Mouse (Mus musculus): ENCODE results near the gene Acox3. TPM values are rescaled to one million over a fixed set of nuclear protein-coding genes. Genes with fewer than 3 reads are reported as not detected.
A peak's percentile ranks its signal among the peaks of the same experiment; 100 is the strongest.

Acox3 gene
- polyA plus RNA-seq, 1 experiment from 2014 or later, result 15.0 TPM

DNA sequence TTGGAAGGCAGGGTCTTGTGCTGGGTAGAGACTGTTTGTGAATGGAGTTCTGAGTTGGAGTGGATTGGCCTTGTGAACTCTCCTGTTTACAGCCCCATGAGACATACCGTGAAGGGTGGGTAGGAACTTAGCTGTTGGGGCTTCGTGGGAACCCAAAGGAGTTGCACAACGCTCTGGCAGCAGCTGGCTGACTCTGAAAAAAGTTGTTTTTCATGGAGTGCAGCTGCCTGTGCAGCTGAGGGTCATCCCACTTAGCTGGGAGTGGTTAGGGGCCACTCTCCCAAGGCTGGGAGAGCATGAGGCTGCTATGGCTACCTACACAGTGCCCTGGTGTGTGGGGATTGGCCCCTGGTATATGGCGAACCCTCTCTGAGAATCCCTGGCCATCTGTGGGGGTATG, 64.7 kb downstream of the Acox3 start:
- peak; percentile 34 for DNase-seq (ENCODE audit: low spot score)
- no peak overlapping the region for H3K27ac ChIP-seq
- ATAC-seq (replicated peaks; ENCODE audit: low FRiP score, low read depth), result peak; percentile 59; the same call in 1 of the 2 replicates

DNA sequence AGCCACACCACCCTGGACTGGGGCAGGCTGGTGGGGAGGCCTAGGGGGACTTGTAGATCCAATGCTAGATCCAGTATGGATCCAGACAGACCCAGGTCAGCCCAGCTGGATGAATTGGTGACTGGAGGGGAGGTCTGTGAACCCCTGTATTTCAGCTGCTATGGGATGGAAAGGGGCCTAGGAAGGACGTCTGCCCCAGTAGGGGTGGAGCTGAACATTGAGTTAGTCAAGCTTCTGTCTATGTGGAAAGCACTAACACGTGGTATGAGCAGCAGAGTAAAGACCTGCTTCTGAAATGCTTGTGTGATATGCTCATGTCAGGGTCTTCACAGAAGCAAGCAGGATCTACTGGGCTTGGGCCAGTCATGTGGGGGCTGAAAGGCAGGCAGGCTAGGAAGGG, 65.4 kb downstream of the Acox3 start:
- no peaks in the 10 kb centered on the region; the same call in none of the 2 replicates for H3K4me1 ChIP-seq (replicated peaks; ENCODE audit: insufficient read depth, low read length)
- H3K9ac ChIP-seq (ENCODE audit: low read depth, low read length), result no peak overlapping the region
- no peaks in the 10 kb centered on the region for H3K9me3 ChIP-seq (replicated peaks; ENCODE audit: low read length)
- no peaks in the 10 kb centered on the region for H3K36me3 ChIP-seq (ENCODE audit: insufficient read depth, low read length)
- no peak overlapping the region for H3K27ac ChIP-seq
- H3K4me2 ChIP-seq (ENCODE audit: low read length), result no peak overlapping the region
- TF ChIP-seq CTCF (IDR thresholded peaks at IDR 0.05; ENCODE audit: low read depth), result no peak
- 71% methylated on average over 2 of the region's 2 CpGs for WGBS
- no peak overlapping the region for H3K4me3 ChIP-seq (replicated peaks; ENCODE audit: low read depth, low read length)
- DNase-seq (ENCODE audit: low spot score) (no peak), ATAC-seq (replicated peaks; ENCODE audit: low FRiP score, low read depth) (no peak)
- no peaks in the 10 kb centered on the region for H3K27me3 ChIP-seq (ENCODE audit: insufficient read depth, low read length)

More for the DNA sequence above, 64.7 kb downstream of the Acox3 start:
- no peaks in the 10 kb centered on the region for H3K9me3 ChIP-seq (replicated peaks; ENCODE audit: low read length)
- H3K27me3 ChIP-seq (ENCODE audit: insufficient read depth, low read length), result no peaks in the 10 kb centered on the region
- H3K36me3 ChIP-seq (ENCODE audit: insufficient read depth, low read length), result no peaks in the 10 kb centered on the region
- no peaks in the 10 kb centered on the region; the same call in none of the 2 replicates for H3K4me1 ChIP-seq (replicated peaks; ENCODE audit: insufficient read depth, low read length)
- TF ChIP-seq CTCF (IDR thresholded peaks at IDR 0.05; ENCODE audit: low read depth), result no peak
- WGBS, result 42% methylated on average over 4 of the region's 4 CpGs
- H3K4me3 ChIP-seq (replicated peaks; ENCODE audit: low read depth, low read length), result no peak overlapping the region
- no peak overlapping the region for H3K9ac ChIP-seq (ENCODE audit: low read depth, low read length)
- no peak overlapping the region for H3K4me2 ChIP-seq (ENCODE audit: low read length)

DNA sequence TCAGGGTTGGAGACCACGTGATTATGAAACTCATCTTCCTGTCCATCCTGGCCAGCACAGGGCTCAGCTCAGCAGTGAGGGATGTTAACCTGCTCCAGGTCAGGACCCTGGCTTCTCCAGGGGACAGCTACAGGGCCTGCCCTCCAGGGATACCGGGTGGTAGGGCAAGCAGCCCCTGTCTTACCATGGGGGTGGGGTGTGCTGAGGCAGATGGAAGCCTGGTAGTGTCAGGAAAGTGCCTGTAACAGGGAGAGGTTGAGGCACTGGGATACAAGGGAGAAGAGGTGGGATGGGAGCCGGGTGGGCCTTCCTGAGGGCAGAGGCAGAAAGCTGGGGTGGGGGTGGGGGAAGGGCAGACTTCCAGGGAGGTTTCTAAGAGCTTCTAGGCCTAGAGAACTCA, 69.5 kb downstream of the Acox3 start:
- DNase-seq (ENCODE audit: low spot score) (no peak), ATAC-seq (replicated peaks; ENCODE audit: low FRiP score, low read depth) (no peak)
- 80% methylated on average over 3 of the region's 3 CpGs for WGBS

DNA sequence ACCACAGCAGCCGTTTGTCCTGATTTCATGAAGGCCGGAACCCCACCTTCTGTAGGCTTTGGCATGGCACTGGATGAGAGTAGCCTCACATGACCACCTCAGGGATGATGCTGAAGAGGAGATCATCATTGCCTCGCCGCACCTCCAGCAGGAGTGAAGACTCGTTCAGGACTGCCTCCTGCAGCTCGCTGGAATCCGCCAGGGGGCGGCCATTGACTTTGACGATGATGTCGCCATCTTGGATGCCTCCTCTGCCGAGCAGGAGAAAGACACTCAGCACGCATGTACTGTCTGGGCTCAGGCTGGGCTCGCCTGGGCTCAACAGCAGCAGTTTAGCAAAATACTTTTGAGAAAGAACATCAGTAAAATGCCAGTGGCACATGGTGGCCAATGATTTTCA, 70.0 kb downstream of the Acox3 start:
- DNase-seq (ENCODE audit: low spot score) (no peak), ATAC-seq (replicated peaks; ENCODE audit: low FRiP score, low read depth) (no peak)
- H3K9ac ChIP-seq (ENCODE audit: low read depth, low read length), result no peak overlapping the region
- H3K36me3 ChIP-seq (ENCODE audit: insufficient read depth, low read length), result no peaks in the 10 kb centered on the region
- H3K27ac ChIP-seq, result no peak overlapping the region
- no peaks in the 10 kb centered on the region for H3K27me3 ChIP-seq (ENCODE audit: insufficient read depth, low read length)
- no peak overlapping the region for H3K4me3 ChIP-seq (replicated peaks; ENCODE audit: low read depth, low read length)
- no peaks in the 10 kb centered on the region; the same call in 1 of the 2 replicates for H3K4me1 ChIP-seq (replicated peaks; ENCODE audit: insufficient read depth, low read length)
- TF ChIP-seq CTCF (IDR thresholded peaks at IDR 0.05; ENCODE audit: low read depth), result no peak
- 90% methylated on average over 13 of the region's 13 CpGs for WGBS
- H3K4me2 ChIP-seq (ENCODE audit: low read length), result no peak overlapping the region
- H3K9me3 ChIP-seq (replicated peaks; ENCODE audit: low read length), result no peaks in the 10 kb centered on the region

More for the DNA sequence above, 69.5 kb downstream of the Acox3 start:
- H3K36me3 ChIP-seq (ENCODE audit: insufficient read depth, low read length), result no peaks in the 10 kb centered on the region
- H3K4me3 ChIP-seq (replicated peaks; ENCODE audit: low read depth, low read length), result no peak overlapping the region
- H3K4me2 ChIP-seq (ENCODE audit: low read length), result no peak overlapping the region
- no peak overlapping the region for H3K27ac ChIP-seq
- no peaks in the 10 kb centered on the region; the same call in none of the 2 replicates for H3K4me1 ChIP-seq (replicated peaks; ENCODE audit: insufficient read depth, low read length)
- H3K9me3 ChIP-seq (replicated peaks; ENCODE audit: low read length), result no peaks in the 10 kb centered on the region
- no peak for TF ChIP-seq CTCF (IDR thresholded peaks at IDR 0.05; ENCODE audit: low read depth)
- H3K27me3 ChIP-seq (ENCODE audit: insufficient read depth, low read length), result no peaks in the 10 kb centered on the region
- H3K9ac ChIP-seq (ENCODE audit: low read depth, low read length), result no peak overlapping the region

DNA sequence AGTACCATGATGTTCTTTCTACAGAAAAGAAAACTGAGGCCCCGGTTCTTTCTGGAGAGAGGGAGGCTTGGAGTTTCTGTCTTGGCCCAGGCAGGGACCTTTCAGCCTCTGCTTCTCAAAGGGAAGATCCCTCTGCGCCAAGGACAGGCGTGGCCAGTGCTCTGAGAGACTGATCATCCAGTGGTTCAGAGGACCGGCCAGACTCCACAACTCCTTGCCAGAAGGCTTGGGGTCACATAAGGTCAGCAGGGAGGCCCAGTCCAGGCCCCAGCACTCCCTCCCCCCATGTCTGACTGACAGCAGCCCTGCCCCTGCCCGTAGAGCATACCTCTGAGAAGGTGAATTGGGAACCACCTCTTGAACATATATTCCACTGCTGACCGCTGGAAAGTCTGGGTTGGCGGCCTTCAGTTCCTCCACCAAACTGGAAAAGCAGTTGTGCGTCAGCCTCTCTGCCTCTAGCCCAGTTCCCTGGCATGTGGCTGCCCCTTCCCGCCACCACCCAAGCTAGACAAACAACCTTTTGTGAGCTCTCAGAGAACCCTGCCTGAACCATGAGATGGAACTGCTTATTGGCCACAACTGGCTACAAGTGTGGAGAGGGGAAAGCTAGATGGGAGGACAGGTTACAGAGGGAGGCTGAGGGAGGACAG, 71.0 kb downstream of the Acox3 start:
- Histone ChIP-seq H3K4me1 (replicated peaks; ENCODE audit: insufficient read depth, low read length) (no peaks in the 10 kb centered on the region), H3K4me3 (replicated peaks; ENCODE audit: low read depth, low read length) (no peak overlapping the region), H3K9me3 (replicated peaks; ENCODE audit: low read length) (no peaks in the 10 kb centered on the region), H3K9ac (ENCODE audit: low read depth, low read length) (no peak overlapping the region), H3K36me3 (ENCODE audit: insufficient read depth, low read length) (no peaks in the 10 kb centered on the region), H3K4me2 (ENCODE audit: low read length) (no peak overlapping the region), H3K27me3 (ENCODE audit: insufficient read depth, low read length) (no peaks in the 10 kb centered on the region), H3K27ac (no peak overlapping the region)
- DNase-seq (ENCODE audit: low spot score) (no peak), ATAC-seq (replicated peaks; ENCODE audit: low FRiP score, low read depth) (no peak)
- 75% methylated on average over 9 of the region's 9 CpGs for WGBS
- no peak for TF ChIP-seq CTCF (IDR thresholded peaks at IDR 0.05; ENCODE audit: low read depth)

DNA sequence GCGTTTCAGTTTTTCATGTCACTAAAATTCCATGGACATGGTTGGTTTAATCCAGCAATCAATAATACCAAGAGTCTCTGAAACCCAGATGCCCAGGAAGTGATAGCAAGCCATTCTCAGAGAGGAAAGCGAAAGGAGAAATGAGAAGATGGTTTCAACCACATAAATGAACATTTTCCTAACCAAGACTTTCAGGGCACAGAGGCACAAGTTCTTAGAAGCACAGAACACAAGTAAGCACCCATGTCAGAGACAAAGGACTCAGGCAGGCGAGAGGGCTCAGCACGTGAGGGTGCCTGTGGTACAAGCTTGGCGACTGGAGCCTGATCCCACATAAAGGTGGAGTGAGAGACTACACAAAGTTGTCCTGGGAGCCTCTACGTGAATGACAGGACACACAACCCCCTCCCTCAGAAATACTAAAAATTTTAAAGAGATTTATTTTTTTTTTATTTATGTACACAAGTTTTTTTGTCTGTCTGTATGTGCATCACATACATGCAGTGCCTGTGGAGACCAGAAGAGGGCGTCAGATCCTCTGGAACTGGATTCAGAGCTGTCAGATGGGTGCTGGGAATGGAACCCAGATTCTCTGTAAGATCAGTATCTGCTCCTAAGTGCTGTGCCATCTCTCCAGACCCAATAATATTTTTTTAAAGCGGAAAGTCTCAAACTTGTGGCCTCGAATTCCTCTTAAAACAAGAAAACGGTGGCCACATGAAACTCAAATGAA, 73.1 kb downstream of the Acox3 start:
- ATAC-seq (replicated peaks; ENCODE audit: low FRiP score, low read depth), result no peak
- H3K27ac ChIP-seq, result no peak overlapping the region
- WGBS, result 91% methylated on average over 10 of the region's 10 CpGs
- no peak overlapping the region for H3K9ac ChIP-seq (ENCODE audit: low read depth, low read length)
- no peak for DNase-seq (ENCODE audit: low spot score)
- no peak for TF ChIP-seq CTCF (IDR thresholded peaks at IDR 0.05; ENCODE audit: low read depth)
- no peaks in the 10 kb centered on the region for H3K27me3 ChIP-seq (ENCODE audit: insufficient read depth, low read length)
- no peaks in the 10 kb centered on the region for H3K36me3 ChIP-seq (ENCODE audit: insufficient read depth, low read length)
- no peak overlapping the region for H3K4me2 ChIP-seq (ENCODE audit: low read length)
- no peaks in the 10 kb centered on the region for H3K4me1 ChIP-seq (replicated peaks; ENCODE audit: insufficient read depth, low read length)
- no peaks in the 10 kb centered on the region for H3K9me3 ChIP-seq (replicated peaks; ENCODE audit: low read length)
- no peak overlapping the region for H3K4me3 ChIP-seq (replicated peaks; ENCODE audit: low read depth, low read length)
